ENCODE assay signal across 13 mouse cellular contexts in the genomic region with DNA sequence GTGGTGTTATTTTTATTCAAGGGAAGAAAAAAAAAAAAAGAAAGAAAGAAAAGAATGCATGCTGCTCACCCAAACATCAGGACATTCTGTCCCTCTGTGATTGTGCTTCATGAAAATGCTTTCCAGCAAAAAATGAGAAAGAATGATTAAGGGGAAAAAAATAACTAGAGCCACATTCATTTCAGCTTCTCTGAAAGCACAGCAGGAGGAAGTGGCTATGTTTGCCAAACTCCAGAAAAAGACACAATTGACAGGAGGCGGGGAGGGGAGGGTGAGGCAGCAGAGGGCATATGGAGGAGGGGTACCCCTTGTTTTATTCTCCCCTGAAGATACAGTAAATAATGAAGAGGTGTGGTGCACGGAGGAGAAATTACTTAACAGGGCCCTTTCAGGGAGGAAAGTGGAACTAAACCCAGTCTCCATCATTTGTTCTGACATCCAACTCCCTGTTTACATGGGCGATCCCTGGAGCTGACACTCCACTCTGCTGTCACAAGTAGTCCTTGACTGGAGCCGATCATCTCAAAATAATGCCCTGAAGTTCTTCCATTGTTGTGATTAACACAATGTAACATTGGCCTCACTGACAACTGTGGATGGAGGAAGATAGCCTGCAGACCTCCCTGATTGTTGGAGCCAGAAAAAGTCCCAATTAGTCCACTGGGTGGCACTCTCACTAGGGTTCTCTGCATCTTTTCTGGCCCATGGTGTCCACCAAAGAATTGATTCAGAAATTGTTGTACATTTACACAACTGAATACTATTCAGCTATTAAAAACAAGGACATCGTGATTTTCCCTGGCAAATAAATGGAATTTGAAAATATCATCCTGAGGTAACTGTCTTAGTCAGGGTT. TPM values are rescaled to one million over a fixed set of nuclear protein-coding genes. Genes with fewer than 3 reads are reported as not detected.
A peak's percentile ranks its signal among the peaks of the same experiment; 100 is the strongest.
DNase-seq lines count a peak whose midpoint lies in the region; ATAC-seq and TF ChIP-seq lines count a peak whose summit lies in the region.
"Had no signal": no experiment of that assay in that cellular context is flagged by ENCODE, and none has a peak within 500 bp of the region (broad histone marks: within the 10 kb centered on the region; RNA-seq: fewer than 3 reads in every experiment).

No protein-coding gene starts in this region.

- H3K4me3 ChIP-seq in hindbrain, postnatal 0 days (ENCODE audit: low read length): no peak overlapping the region
- no peak overlapping the region for H3K4me3 ChIP-seq in hindbrain, embryonic 14.5 days (replicated peaks; ENCODE audit: low read length)
- H3K4me3 ChIP-seq in midbrain, postnatal 0 days (ENCODE audit: low read depth, low read length): no peak overlapping the region
- no peak overlapping the region for H3K4me3 ChIP-seq in midbrain, embryonic 13.5 days (replicated peaks)
- no peak overlapping the region for H3K4me3 ChIP-seq in embryonic facial prominence, embryonic 10.5 days
- H3K4me3 ChIP-seq: heart, embryonic 10.5 days; hindbrain, embryonic 13.5 days; limb, embryonic 10.5 days; midbrain, embryonic 12.5 days; stomach, embryonic 15.5 days had no signal

- ATAC-seq in hindbrain, postnatal 0 days: no peak
- no peak for ATAC-seq in hindbrain, embryonic 14.5 days (ENCODE audit: low FRiP score)
- ATAC-seq in midbrain, postnatal 0 days (ENCODE audit: low FRiP score): no peak
- no peak for ATAC-seq in midbrain, embryonic 13.5 days
- ATAC-seq: activated CD4-positive, CD25-positive, alpha-beta regulatory T cell, adult 4 months had no signal

- no peaks in the 10 kb centered on the region for H3K4me1 ChIP-seq in hindbrain, postnatal 0 days (ENCODE audit: insufficient read depth, low read length)
- no peaks in the 10 kb centered on the region for H3K4me1 ChIP-seq in hindbrain, embryonic 14.5 days (replicated peaks; ENCODE audit: control insufficient read depth, insufficient read depth, low read length)
- no peaks in the 10 kb centered on the region for H3K4me1 ChIP-seq in midbrain, postnatal 0 days (ENCODE audit: insufficient read depth, low read length)
- no peaks in the 10 kb centered on the region for H3K4me1 ChIP-seq in midbrain, embryonic 13.5 days (replicated peaks)
- H3K4me1 ChIP-seq in embryonic facial prominence, embryonic 10.5 days: peaks cover 21% of the 10 kb centered on the region

- H3K9ac ChIP-seq in hindbrain, postnatal 0 days (replicated peaks; ENCODE audit: low read length): no peak overlapping the region
- no peak overlapping the region for H3K9ac ChIP-seq in hindbrain, embryonic 14.5 days
- H3K9ac ChIP-seq in midbrain, postnatal 0 days (replicated peaks; ENCODE audit: low read length, poor library complexity, severe bottlenecking): no peak overlapping the region
- no peak overlapping the region for H3K9ac ChIP-seq in midbrain, embryonic 13.5 days (replicated peaks)
- H3K9ac ChIP-seq: hindbrain, embryonic 13.5 days; midbrain, embryonic 12.5 days; stomach, embryonic 15.5 days had no signal

- TF ChIP-seq CTCF in hindbrain, postnatal 0 days (IDR thresholded peaks at IDR 0.05; ENCODE audit: low read depth): peak; percentile 49
- TF ChIP-seq CTCF in midbrain, postnatal 0 days (IDR thresholded peaks at IDR 0.05): peak; percentile 41

- H3K36me3 ChIP-seq in hindbrain, postnatal 0 days (ENCODE audit: insufficient read depth, low read length): no peaks in the 10 kb centered on the region
- H3K36me3 ChIP-seq in hindbrain, embryonic 14.5 days (replicated peaks; ENCODE audit: control insufficient read depth, insufficient read depth): no peaks in the 10 kb centered on the region
- no peaks in the 10 kb centered on the region for H3K36me3 ChIP-seq in midbrain, postnatal 0 days (ENCODE audit: insufficient read depth, low read length)
- no peaks in the 10 kb centered on the region for H3K36me3 ChIP-seq in midbrain, embryonic 13.5 days
- H3K36me3 ChIP-seq in embryonic facial prominence, embryonic 10.5 days (replicated peaks): no peaks in the 10 kb centered on the region
- H3K36me3 ChIP-seq: heart, embryonic 10.5 days; hindbrain, embryonic 13.5 days; limb, embryonic 10.5 days; midbrain, embryonic 12.5 days; stomach, embryonic 15.5 days had no signal

- no peak for DNase-seq in hindbrain, postnatal 0 days (ENCODE audit: low spot score)
- no peak for DNase-seq in hindbrain, embryonic 14.5 days (ENCODE audit: low spot score)
- DNase-seq in midbrain, postnatal 0 days (ENCODE audit: low spot score): no peak
- DNase-seq in ZHBTc4 (ENCODE audit: low read depth, low spot score) (peak; percentile 23), adipocyte (ENCODE audit: low spot score) (no peak)
- no peak for DNase-seq in embryonic facial prominence, embryonic 10.5 days (ENCODE audit: low spot score)

- H3K9me3 ChIP-seq in hindbrain, postnatal 0 days (ENCODE audit: low read length): no peaks in the 10 kb centered on the region
- H3K9me3 ChIP-seq in hindbrain, embryonic 14.5 days (ENCODE audit: control insufficient read depth, low read length): no peaks in the 10 kb centered on the region
- H3K9me3 ChIP-seq in midbrain, postnatal 0 days (ENCODE audit: low read length): no peaks in the 10 kb centered on the region
- H3K9me3 ChIP-seq in midbrain, embryonic 13.5 days: no peaks in the 10 kb centered on the region
- H3K9me3 ChIP-seq in embryonic facial prominence, embryonic 10.5 days: no peaks in the 10 kb centered on the region
- H3K9me3 ChIP-seq: heart, embryonic 10.5 days; hindbrain, embryonic 13.5 days; limb, embryonic 10.5 days; midbrain, embryonic 12.5 days; stomach, embryonic 15.5 days had no signal

- no peak overlapping the region for H3K4me2 ChIP-seq in hindbrain, postnatal 0 days (ENCODE audit: low read depth, low read length)
- no peak overlapping the region for H3K4me2 ChIP-seq in hindbrain, embryonic 14.5 days (replicated peaks)
- no peak overlapping the region for H3K4me2 ChIP-seq in midbrain, postnatal 0 days (ENCODE audit: low read depth, low read length, poor library complexity, severe bottlenecking)
- H3K4me2 ChIP-seq in midbrain, embryonic 13.5 days (replicated peaks): no peak overlapping the region
- H3K4me2 ChIP-seq: hindbrain, embryonic 13.5 days; midbrain, embryonic 12.5 days; stomach, embryonic 15.5 days had no signal

- 39% methylated on average over 5 of the region's 5 CpGs for WGBS in hindbrain, postnatal 0 days
- 54% methylated on average over 5 of the region's 5 CpGs for WGBS in hindbrain, embryonic 14.5 days
- 68% methylated on average over 5 of the region's 5 CpGs for WGBS in midbrain, postnatal 0 days
- whole genome bisulfite sequencing in midbrain, embryonic 13.5 days: 75% methylated on average over 5 of the region's 5 CpGs
- 68% methylated on average over 5 of the region's 5 CpGs for WGBS in embryonic facial prominence, embryonic 10.5 days

- no peaks in the 10 kb centered on the region for H3K27me3 ChIP-seq in hindbrain, postnatal 0 days (ENCODE audit: insufficient read depth, low read length)
- no peaks in the 10 kb centered on the region for H3K27me3 ChIP-seq in hindbrain, embryonic 14.5 days (ENCODE audit: control insufficient read depth, insufficient read depth, low read length)
- H3K27me3 ChIP-seq in midbrain, postnatal 0 days (ENCODE audit: insufficient read depth, low read length): no peaks in the 10 kb centered on the region
- H3K27me3 ChIP-seq in midbrain, embryonic 13.5 days: peaks cover 5% of the 10 kb centered on the region; the same call in 1 of the 2 replicates
- no peaks in the 10 kb centered on the region for H3K27me3 ChIP-seq in embryonic facial prominence, embryonic 10.5 days (replicated peaks; ENCODE audit: low read depth, poor library complexity, severe bottlenecking)
- H3K27me3 ChIP-seq: midbrain, embryonic 12.5 days; stomach, embryonic 15.5 days had no signal

- no peak overlapping the region for H3K27ac ChIP-seq in hindbrain, postnatal 0 days
- no peak overlapping the region for H3K27ac ChIP-seq in hindbrain, embryonic 14.5 days
- H3K27ac ChIP-seq in midbrain, postnatal 0 days (ENCODE audit: low read depth, low read length): no peak overlapping the region
- no peak overlapping the region for H3K27ac ChIP-seq in midbrain, embryonic 13.5 days
- H3K27ac ChIP-seq in embryonic facial prominence, embryonic 10.5 days (replicated peaks): no peak overlapping the region
- H3K27ac ChIP-seq: heart, embryonic 10.5 days; hindbrain, embryonic 13.5 days; limb, embryonic 10.5 days; midbrain, embryonic 12.5 days; stomach, embryonic 15.5 days had no signal

RNA-seq across cellular contexts. Expression of a gene that starts 10.4 kb away (rescaled TPM):
- 48.2 and 52.0 TPM in 2 replicates for total RNA-seq in hindbrain, postnatal 0 days (2014; rRNA removed)
- 11.1 and 11.7 TPM in 2 replicates for polyA plus RNA-seq in hindbrain, postnatal 0 days (2015; fragmentation: Nextera tagmentation; extraction: Ambion mirVana)
- 44.4 and 48.3 TPM in 2 replicates for polyA plus RNA-seq in hindbrain, embryonic 14.5 days (2014; fragmentation: Nextera tagmentation; extraction: Ambion mirVana)
- 43.6 and 44.3 TPM in 2 replicates for total RNA-seq in midbrain, postnatal 0 days (2014; rRNA removed)
- polyA plus RNA-seq in midbrain, postnatal 0 days (2015; fragmentation: Nextera tagmentation; extraction: Ambion mirVana): 8.3 and 9.9 TPM in 2 replicates
- polyA plus RNA-seq in midbrain, embryonic 13.5 days (2015; fragmentation: Nextera tagmentation; extraction: Ambion mirVana): 20.4 and 23.3 TPM in 2 replicates
- polyA plus RNA-seq in embryonic facial prominence, embryonic 10.5 days (2016; fragmentation: Nextera tagmentation; extraction: Ambion mirVana): 12.9 and 15.3 TPM in 2 replicates
- polyA plus RNA-seq: activated CD4-positive, CD25-positive, alpha-beta regulatory T cell, adult 4 months had no signal
